Mouse (Mus musculus): ENCODE data around the gene Farp1. TPM values are rescaled to one million over a fixed set of nuclear protein-coding genes. Genes with fewer than 3 reads are reported as not detected.
A peak's percentile ranks its signal among the peaks of the same experiment; 100 is the strongest.

Farp1 gene
- total RNA-seq, 2 experiments from 2014 or later, result 129 to 134 TPM

- DNase-seq (ENCODE audit: low spot score in 2 of 2), result no peak
These were observed 224.3 kb downstream of the Farp1 start for GRCm38 (mm10) chr14:121259332-121259731.

GRCm38 (mm10) chr14:121259789-121260188 lies 224.8 kb downstream of the Farp1 start:
- DNase-seq (ENCODE audit: low spot score in 2 of 2), result peak; percentile 64 to 68

- DNase-seq (ENCODE audit: low spot score in 2 of 2), result no peak
These were observed 226.4 kb downstream of the Farp1 start for GRCm38 (mm10) chr14:121261229-121261879.

GRCm38 (mm10) chr14:121262606-121263005 lies 227.6 kb downstream of the Farp1 start:
- no peak for DNase-seq (ENCODE audit: low spot score in 2 of 2)

GRCm38 (mm10) chr14:121263912-121264311 lies 228.9 kb downstream of the Farp1 start:
- DNase-seq (ENCODE audit: low spot score in 2 of 2), result no peak

GRCm38 (mm10) chr14:121264453-121264852 lies 229.5 kb downstream of the Farp1 start:
- no peak for DNase-seq (ENCODE audit: low spot score in 2 of 2)

GRCm38 (mm10) chr14:121267801-121268200 lies 232.8 kb downstream of the Farp1 start:
- DNase-seq (ENCODE audit: low spot score in 2 of 2), result no peak

GRCm38 (mm10) chr14:121270490-121270889 lies 235.5 kb downstream of the Farp1 start:
- DNase-seq (ENCODE audit: low spot score in 2 of 2), result no peak

GRCm38 (mm10) chr14:121274985-121275384 lies 240.0 kb downstream of the Farp1 start:
- DNase-seq (ENCODE audit: low spot score in 2 of 2), result no peak

GRCm38 (mm10) chr14:121276016-121276415 lies 241.0 kb downstream of the Farp1 start:
- DNase-seq (ENCODE audit: low spot score in 2 of 2), result no peak

GRCm38 (mm10) chr14:121279106-121279505 lies 244.1 kb downstream of the Farp1 start:
- DNase-seq (ENCODE audit: low spot score in 2 of 2), result peak; percentile 84 to 89

- no peak for DNase-seq (ENCODE audit: low spot score in 2 of 2)
These were observed 245.8 kb downstream of the Farp1 start for GRCm38 (mm10) chr14:121280601-121281335.

GRCm38 (mm10) chr14:121281336-121281710 lies 246.3 kb downstream of the Farp1 start:
- no peak for DNase-seq (ENCODE audit: low spot score in 2 of 2)

- DNase-seq (ENCODE audit: low spot score in 2 of 2), result no peak
These were observed 250.6 kb downstream of the Farp1 start for GRCm38 (mm10) chr14:121285379-121286120.

- DNase-seq (ENCODE audit: low spot score in 2 of 2), result no peak
These were observed 256.9 kb downstream of the Farp1 start for GRCm38 (mm10) chr14:121291881-121292280.

GRCm38 (mm10) chr14:121292391-121292790 lies 257.4 kb downstream of the Farp1 start:
- no peak for DNase-seq (ENCODE audit: low spot score in 2 of 2)

- no peak for DNase-seq (ENCODE audit: low spot score in 2 of 2)
These were observed 259.5 kb downstream of the Farp1 start for GRCm38 (mm10) chr14:121294484-121294883.

- no peak for DNase-seq (ENCODE audit: low spot score in 2 of 2)
These were observed 262.1 kb downstream of the Farp1 start for GRCm38 (mm10) chr14:121297103-121297502.

GRCm38 (mm10) chr14:121298537-121298936 lies 263.5 kb downstream of the Farp1 start:
- DNase-seq (ENCODE audit: low spot score in 2 of 2), result no peak

GRCm38 (mm10) chr14:121299093-121299492 lies 264.1 kb downstream of the Farp1 start:
- DNase-seq (ENCODE audit: low spot score in 2 of 2), result no peak

- no peak for DNase-seq (ENCODE audit: low spot score in 2 of 2)
These were observed 269.5 kb downstream of the Farp1 start for GRCm38 (mm10) chr14:121304523-121304922.
